16 mouse cellular contexts compared by ENCODE assay signal in the genomic region with DNA sequence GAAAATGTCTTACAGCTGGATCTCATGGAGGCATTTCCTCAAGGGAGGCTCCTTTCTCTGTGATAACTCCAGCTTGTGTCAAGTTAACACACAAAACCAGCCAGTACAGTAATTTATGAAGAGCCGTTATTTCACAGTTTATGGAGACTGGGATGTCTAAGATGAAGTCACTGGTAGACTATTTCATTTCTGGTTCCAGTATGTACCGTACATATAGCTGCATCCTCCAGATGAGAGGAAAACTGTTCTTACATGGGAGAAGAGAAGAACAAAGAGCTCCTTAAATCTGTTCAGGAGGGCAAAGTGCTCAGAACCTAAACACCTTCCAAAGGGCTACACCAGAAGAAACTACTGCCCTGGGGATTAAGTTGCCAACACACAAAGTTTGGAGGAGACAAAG.
DNase-seq lines count a peak whose midpoint lies in the region; ATAC-seq and TF ChIP-seq lines count a peak whose summit lies in the region.
"Had no signal": no experiment of that assay in that cellular context is flagged by ENCODE, and none has a peak within 500 bp of the region (broad histone marks: within the 10 kb centered on the region; RNA-seq: fewer than 3 reads in every experiment).

No protein-coding gene starts in this region.

- no peak overlapping the region for H3K4me2 ChIP-seq in heart, postnatal 0 days (ENCODE audit: low read depth, low read length)
- H3K4me2 ChIP-seq in forebrain, embryonic 13.5 days: peak overlapping the region; percentile 19
- H3K4me2 ChIP-seq in hindbrain, embryonic 15.5 days: peak overlapping the region; percentile 27; the same call in 1 of the 2 replicates
- no peak overlapping the region for H3K4me2 ChIP-seq in midbrain, postnatal 0 days (ENCODE audit: low read depth, low read length, poor library complexity, severe bottlenecking)

- no peaks in the 10 kb centered on the region for H3K9me3 ChIP-seq in heart, postnatal 0 days (replicated peaks; ENCODE audit: control insufficient read depth, low read length)
- H3K9me3 ChIP-seq in forebrain, embryonic 13.5 days (replicated peaks): no peaks in the 10 kb centered on the region
- no peaks in the 10 kb centered on the region for H3K9me3 ChIP-seq in hindbrain, embryonic 15.5 days
- H3K9me3 ChIP-seq in midbrain, postnatal 0 days (ENCODE audit: low read length): no peaks in the 10 kb centered on the region
- H3K9me3 ChIP-seq: G1E had no signal

- H3K36me3 ChIP-seq in heart, postnatal 0 days (replicated peaks; ENCODE audit: control insufficient read depth, insufficient read depth, low read length): no peaks in the 10 kb centered on the region
- H3K36me3 ChIP-seq in forebrain, embryonic 13.5 days (ENCODE audit: poor library complexity, severe bottlenecking): no peaks in the 10 kb centered on the region
- no peaks in the 10 kb centered on the region for H3K36me3 ChIP-seq in hindbrain, embryonic 15.5 days
- H3K36me3 ChIP-seq in midbrain, postnatal 0 days (ENCODE audit: insufficient read depth, low read length): no peaks in the 10 kb centered on the region
- H3K36me3 ChIP-seq: G1E had no signal

- H3K4me1 ChIP-seq in heart, postnatal 0 days (ENCODE audit: control insufficient read depth, insufficient read depth): no peaks in the 10 kb centered on the region
- peaks cover 33% of the 10 kb centered on the region for H3K4me1 ChIP-seq in forebrain, embryonic 13.5 days
- peaks cover 26% of the 10 kb centered on the region for H3K4me1 ChIP-seq in hindbrain, embryonic 15.5 days (replicated peaks)
- H3K4me1 ChIP-seq in midbrain, postnatal 0 days (ENCODE audit: insufficient read depth, low read length): 0 out of 2 replicates have a peak, but pooled peaks cover 3% of the 10 kb centered on the region

- 72% methylated on average over 2 of the region's 2 CpGs for WGBS in heart, postnatal 0 days
- 60% methylated on average over 2 of the region's 2 CpGs for WGBS in forebrain, embryonic 13.5 days
- 51% methylated on average over 2 of the region's 2 CpGs for WGBS in hindbrain, embryonic 15.5 days
- WGBS in midbrain, postnatal 0 days: 35% methylated on average over 2 of the region's 2 CpGs

- no peak overlapping the region for H3K4me3 ChIP-seq in heart, postnatal 0 days (ENCODE audit: low read depth, low read length)
- no peak overlapping the region for H3K4me3 ChIP-seq in forebrain, embryonic 13.5 days
- H3K4me3 ChIP-seq in hindbrain, embryonic 15.5 days: no peak overlapping the region
- no peak overlapping the region for H3K4me3 ChIP-seq in midbrain, postnatal 0 days (ENCODE audit: low read depth, low read length)

- no peak for ATAC-seq in heart, postnatal 0 days (ENCODE audit: insufficient read depth, low read depth)
- peak; percentile 51 for ATAC-seq in forebrain, embryonic 13.5 days
- 0 out of 2 replicates have a peak, but pooled peaks have one; percentile 3 for ATAC-seq in hindbrain, embryonic 15.5 days (ENCODE audit: low FRiP score, low read depth)
- ATAC-seq in midbrain, postnatal 0 days (ENCODE audit: low FRiP score): no peak
- ATAC-seq: intestine, embryonic 16.5 days; liver, postnatal 0 days had no signal

- no peaks in the 10 kb centered on the region for H3K27me3 ChIP-seq in heart, postnatal 0 days (ENCODE audit: control insufficient read depth, insufficient read depth, low read length)
- H3K27me3 ChIP-seq in forebrain, embryonic 13.5 days: no peaks in the 10 kb centered on the region
- H3K27me3 ChIP-seq in hindbrain, embryonic 15.5 days: no peaks in the 10 kb centered on the region
- H3K27me3 ChIP-seq in midbrain, postnatal 0 days (ENCODE audit: insufficient read depth, low read length): no peaks in the 10 kb centered on the region

- TF ChIP-seq EP300 in heart, postnatal 0 days (IDR thresholded peaks at IDR 0.05; ENCODE audit: low read depth): no peak

- TF ChIP-seq CTCF in heart, postnatal 0 days (IDR thresholded peaks at IDR 0.05; ENCODE audit: low read depth): no peak
- TF ChIP-seq CTCF in midbrain, postnatal 0 days (IDR thresholded peaks at IDR 0.05): no peak

- intact Hi-C loops in heart, postnatal 36 days (cut with DNase I): no loop called here

- H3K9ac ChIP-seq in heart, postnatal 0 days (replicated peaks; ENCODE audit: low read depth, low read length): no peak overlapping the region
- H3K9ac ChIP-seq in forebrain, embryonic 13.5 days: 0 out of 2 replicates have a peak overlapping the region, but pooled peaks have one; percentile 26
- H3K9ac ChIP-seq in hindbrain, embryonic 15.5 days: no peak overlapping the region
- H3K9ac ChIP-seq in midbrain, postnatal 0 days (replicated peaks; ENCODE audit: low read length, poor library complexity, severe bottlenecking): no peak overlapping the region
- H3K9ac ChIP-seq: liver, postnatal 0 days had no signal

- no peak for DNase-seq in heart, postnatal 0 days (ENCODE audit: low spot score)
- no peak for DNase-seq in heart, postnatal 36 days
- DNase-seq in midbrain, postnatal 0 days (ENCODE audit: low spot score): no peak
- no peak for DNase-seq in adipocyte (ENCODE audit: low spot score)
- DNase-seq in lung, postnatal 25 days (ENCODE audit: low spot score): no peak
- DNase-seq in urinary bladder, postnatal 10 days (ENCODE audit: low spot score): no peak
- DNase-seq: B cell, adult 2 months; cerebellum, adult 9-10 months; gastrocnemius, postnatal 25 days; kidney, postnatal 14 days; liver, postnatal 0 days; thymus, postnatal 36 days had no signal

- H3K27ac ChIP-seq in heart, postnatal 0 days (ENCODE audit: low read depth): peak overlapping the region; percentile 16; the same call in 1 of the 2 replicates
- H3K27ac ChIP-seq in forebrain, embryonic 13.5 days: peak overlapping the region; percentile 88
- H3K27ac ChIP-seq in hindbrain, embryonic 15.5 days (replicated peaks): peak overlapping the region; percentile 83
- H3K27ac ChIP-seq in midbrain, postnatal 0 days (ENCODE audit: low read depth, low read length): peak overlapping the region; percentile 83

Comparison
In these comparisons a context has a peak if more than half of its experiments do, and no peak if none do; other contexts are left out.
1. ATAC-seq: peak in forebrain, embryonic 13.5 days (single experiment) and hindbrain, embryonic 15.5 days (single experiment); none in heart, postnatal 0 days (single experiment) and midbrain, postnatal 0 days (single experiment).
2. H3K27ac ChIP-seq: peak in every context shown above with its lines; median percentile 88 in forebrain, embryonic 13.5 days; 83 in hindbrain, embryonic 15.5 days; 83 in midbrain, postnatal 0 days; 16 in heart, postnatal 0 days.
3. H3K4me2 ChIP-seq: peak in forebrain, embryonic 13.5 days (single experiment) and hindbrain, embryonic 15.5 days (single experiment); none in heart, postnatal 0 days (single experiment) and midbrain, postnatal 0 days (single experiment).